Mouse (Mus musculus) neutrophil, adult 65 days (primary cell): ENCODE data around the gene Bcl7b. TPM values are rescaled to one million over a fixed set of nuclear protein-coding genes. Genes with fewer than 3 reads are reported as not detected.

Source experiments
- total RNA-seq: library from RNA; stranded (reverse); gene quantifications from 2 replicates; pipeline ENCODE4 v1.2.4, GENCODE M21; 2023

The Bcl7b gene
- total RNA-seq, result 32.0 and 34.6 TPM in 2 replicates

DNA sequence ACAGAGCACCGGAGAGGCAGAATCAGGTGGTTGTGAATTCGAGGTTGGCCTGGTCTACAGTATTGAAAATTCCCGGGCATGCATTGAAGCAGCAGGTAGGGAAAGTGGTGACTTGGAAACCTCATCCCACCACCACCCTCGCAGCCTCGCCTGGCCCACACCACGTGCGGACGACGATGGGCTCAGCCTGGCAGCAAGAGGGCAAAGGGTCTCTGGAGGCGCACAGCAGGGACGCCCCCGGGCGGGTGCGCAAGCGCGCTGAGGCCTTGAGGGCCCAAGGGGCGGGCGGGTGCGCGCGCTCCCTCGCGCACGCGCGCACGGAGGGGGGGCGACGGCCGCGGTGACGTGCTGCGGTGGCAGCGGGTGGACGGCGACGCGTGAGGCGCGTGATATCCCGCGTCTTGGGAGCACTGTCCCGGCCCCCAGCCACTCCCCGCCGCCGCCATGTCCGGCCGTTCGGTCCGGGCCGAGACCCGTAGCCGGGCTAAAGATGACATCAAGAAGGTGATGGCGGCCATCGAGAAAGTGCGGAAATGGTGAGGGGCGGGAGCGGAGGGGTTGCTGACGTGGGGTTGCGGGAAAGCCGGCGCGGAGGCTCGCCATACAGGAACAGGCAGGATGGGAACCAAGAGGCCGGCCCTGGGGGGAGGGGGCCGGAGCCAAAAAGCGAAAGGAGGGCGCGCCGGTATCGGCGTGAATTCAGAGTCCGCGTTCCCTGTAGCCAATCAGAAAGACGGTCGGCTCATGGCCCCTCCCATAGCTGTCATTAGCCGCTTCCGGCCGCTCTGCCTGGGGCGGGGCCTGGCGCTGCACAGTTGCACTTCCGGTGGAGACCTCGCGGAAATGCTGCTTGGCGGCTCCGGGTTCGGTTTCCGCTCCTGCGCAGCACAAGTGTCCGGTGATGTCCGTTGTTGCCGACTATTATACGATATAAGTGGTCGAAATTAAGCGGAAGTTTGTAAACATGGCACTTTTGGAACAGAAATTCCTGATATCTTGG, at the start of gene Bcl7b:
Gene Bcl7b, plus strand, starts transcription at position 221 of the 1,000 bp plus-strand sequence.

DNA sequence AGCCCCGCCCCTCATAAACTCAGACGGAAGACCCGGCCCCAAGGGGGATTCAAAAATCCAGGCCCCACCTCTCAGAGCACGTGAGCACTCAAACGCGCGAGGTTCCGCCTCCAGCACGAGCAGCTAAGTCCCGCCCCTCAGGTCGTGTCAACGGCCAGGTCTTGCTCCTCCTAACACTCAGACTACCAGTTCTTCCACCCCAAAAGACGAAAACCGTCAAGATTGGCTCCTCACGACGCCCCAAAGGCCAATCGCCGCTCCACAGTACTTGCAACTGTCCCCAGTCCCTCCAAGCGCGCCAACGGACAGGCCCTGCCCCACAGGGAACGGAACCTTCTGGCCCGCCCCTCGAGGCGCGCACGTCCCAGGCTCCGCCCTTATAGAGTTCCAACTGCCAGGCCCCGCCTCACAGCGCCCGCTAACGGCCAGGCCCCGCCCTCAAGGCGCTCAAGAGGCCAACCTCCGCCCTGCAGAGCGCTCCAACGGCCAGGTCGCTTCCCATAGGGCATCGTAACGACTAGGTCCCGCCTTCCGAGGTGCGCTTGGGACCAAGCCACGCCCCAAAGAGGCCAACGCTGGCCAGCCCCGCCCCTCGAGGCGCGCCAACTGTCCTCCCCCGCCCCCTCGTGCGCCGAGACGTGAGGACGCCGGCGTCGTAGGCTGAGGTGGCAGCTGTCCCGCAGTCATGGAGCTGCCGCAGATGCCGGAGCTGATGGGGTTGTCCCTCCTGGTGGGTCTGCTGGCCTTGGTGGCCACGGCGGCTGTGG, 18.8 kb upstream of the Bcl7b start, which contains the start of gene Tbl2:
Gene Tbl2, plus strand, starts transcription at position 605 of the 767 bp plus-strand sequence.

DNA sequence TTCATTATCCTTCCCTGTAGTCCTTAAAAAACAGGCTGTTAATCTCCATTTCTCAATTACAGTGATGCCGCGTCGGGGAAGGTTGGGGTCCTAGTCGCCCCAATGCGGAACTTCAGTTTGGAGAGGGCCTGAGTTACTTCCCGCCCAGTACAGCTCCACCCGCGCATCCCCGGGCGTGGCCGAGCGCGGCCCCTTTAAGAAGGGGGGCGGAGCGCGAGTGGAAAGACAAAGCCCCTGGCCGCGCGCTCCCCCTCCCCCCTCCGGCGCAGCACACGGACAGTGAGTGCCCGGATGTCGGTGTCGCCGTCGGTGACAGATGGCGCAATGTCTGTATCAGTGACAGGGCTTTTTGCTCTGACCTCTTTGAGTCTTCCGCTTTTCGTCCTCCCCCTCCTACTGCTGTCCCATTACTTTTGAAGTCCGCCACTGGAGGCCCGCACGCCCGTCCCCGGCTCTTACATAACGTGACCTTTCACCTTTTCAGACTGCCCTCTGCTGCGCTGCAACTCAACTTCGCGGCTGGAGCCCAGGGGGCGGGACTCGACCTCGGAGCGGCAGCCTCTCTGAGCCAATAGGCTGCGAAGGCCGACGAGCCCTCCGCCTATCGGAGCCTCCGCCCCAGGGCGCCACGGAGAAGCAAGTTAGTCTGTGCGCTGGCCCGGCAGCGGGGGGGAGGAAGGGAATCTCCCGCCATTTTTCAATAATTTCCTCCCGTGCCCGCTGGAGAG, 18.7 kb downstream of the Bcl7b start, which contains the start of gene Baz1b:
Gene Baz1b, plus strand, starts transcription at position 644 of the 728 bp plus-strand sequence.

Other genes starting within 250 kb of the Bcl7b start
- 1.6 and 1.8 TPM in 2 replicates for gene Mettl27, start 235.9 kb upstream of the Bcl7b start, total RNA-seq
- not detected in 2 replicates for gene Cldn4, start 221.3 kb upstream of the Bcl7b start, total RNA-seq
- not detected in 2 replicates for gene Cldn3, start 182.1 kb upstream of the Bcl7b start, total RNA-seq
- gene Abhd11, start 159.1 kb upstream of the Bcl7b start, total RNA-seq, result 16.6 and 19.8 TPM in 2 replicates
- 0.29 TPM in 1 of 2 replicates, not detected in the other for gene Stx1a, start 144.8 kb upstream of the Bcl7b start, total RNA-seq
- gene Dnajc30, start 104.1 kb upstream of the Bcl7b start, total RNA-seq, result 14.7 and 16.3 TPM in 2 replicates
- 35.7 and 37.2 TPM in 2 replicates for gene Bud23, start 103.3 kb upstream of the Bcl7b start, total RNA-seq
- not detected in 2 replicates for gene Vps37d, start 90.0 kb upstream of the Bcl7b start, total RNA-seq
- gene Mlxipl, start 78.4 kb upstream of the Bcl7b start, total RNA-seq, result 0.77 TPM in 1 of 2 replicates, not detected in the other
- 8.1 and 9.3 TPM in 2 replicates for gene Tbl2, start 18.6 kb upstream of the Bcl7b start, total RNA-seq
- 79.3 and 103 TPM in 2 replicates for gene Baz1b, start 19.0 kb downstream of the Bcl7b start, total RNA-seq
- 0.19 and 0.27 TPM in 2 replicates for gene Fzd9, start 82.9 kb downstream of the Bcl7b start, total RNA-seq
- not detected in 2 replicates for gene Fkbp6, start 181.8 kb downstream of the Bcl7b start, total RNA-seq
- not detected in 2 replicates for gene Trim50, start 185.0 kb downstream of the Bcl7b start, total RNA-seq
- gene Nsun5, start 201.7 kb downstream of the Bcl7b start, total RNA-seq, result 3.1 and 5.7 TPM in 2 replicates
- gene Pom121, start 226.3 kb downstream of the Bcl7b start, total RNA-seq, result 29.4 and 37.0 TPM in 2 replicates